Mouse (Mus musculus) embryo, embryonic 11 days (tissue): ENCODE measurements around the gene Zfp273.
"Not testable (repeated sequence)": the region's sequence is repeated elsewhere in the genome, so short reads cannot be mapped to it uniquely, and the experiment has no call there.

Experiments
- DNase-seq: peaks from one replicate; pipeline ENCODE4 v3.0.0-alpha.2; 2015

The Zfp273 gene

GRCm38 (mm10) chr13:67813710-67814660 is at the start of gene Zfp273:
Zfp273 (plus strand) TSS chr13:67813740.
- DNase-seq = peak; percentile 84

GRCm38 (mm10) chr13:67779265-67780221 is 34.0 kb upstream of the Zfp273 start, which contains the start of gene Zfp493:
Zfp493 (plus strand) TSS chr13:67779693.
- DNase-seq = peak; percentile 87

- DNase-seq = no peak
Observed at GRCm38 (mm10) chr13:67791921-67792455, 21.6 kb upstream of the Zfp273 start.

DNA sequence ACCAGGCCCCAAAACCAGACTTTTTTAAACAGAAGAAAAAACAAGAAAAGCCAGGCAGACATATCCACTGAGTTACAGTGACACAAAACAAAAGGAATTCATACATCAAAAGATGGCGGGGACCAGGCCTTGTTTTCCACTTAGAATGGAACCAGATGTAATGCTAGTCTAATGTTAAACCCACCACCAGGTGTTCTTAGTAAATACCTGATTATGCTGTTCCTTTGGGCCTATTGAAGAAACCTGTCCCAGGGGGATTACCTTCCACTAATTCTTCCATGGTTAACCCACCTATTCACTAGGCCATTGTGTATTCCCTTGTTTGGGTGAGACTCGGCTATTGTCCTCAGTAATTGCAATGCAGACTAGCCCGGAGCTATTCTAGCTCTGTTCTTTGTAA is 14.9 kb upstream of the Zfp273 start:
- no peak for DNase-seq

GRCm38 (mm10) chr13:67799151-67799550 is 14.4 kb upstream of the Zfp273 start:
- DNase-seq = not testable (repeated sequence)

- no peak for DNase-seq
Observed at GRCm38 (mm10) chr13:67811651-67812210, 1.8 kb upstream of the Zfp273 start.

DNA sequence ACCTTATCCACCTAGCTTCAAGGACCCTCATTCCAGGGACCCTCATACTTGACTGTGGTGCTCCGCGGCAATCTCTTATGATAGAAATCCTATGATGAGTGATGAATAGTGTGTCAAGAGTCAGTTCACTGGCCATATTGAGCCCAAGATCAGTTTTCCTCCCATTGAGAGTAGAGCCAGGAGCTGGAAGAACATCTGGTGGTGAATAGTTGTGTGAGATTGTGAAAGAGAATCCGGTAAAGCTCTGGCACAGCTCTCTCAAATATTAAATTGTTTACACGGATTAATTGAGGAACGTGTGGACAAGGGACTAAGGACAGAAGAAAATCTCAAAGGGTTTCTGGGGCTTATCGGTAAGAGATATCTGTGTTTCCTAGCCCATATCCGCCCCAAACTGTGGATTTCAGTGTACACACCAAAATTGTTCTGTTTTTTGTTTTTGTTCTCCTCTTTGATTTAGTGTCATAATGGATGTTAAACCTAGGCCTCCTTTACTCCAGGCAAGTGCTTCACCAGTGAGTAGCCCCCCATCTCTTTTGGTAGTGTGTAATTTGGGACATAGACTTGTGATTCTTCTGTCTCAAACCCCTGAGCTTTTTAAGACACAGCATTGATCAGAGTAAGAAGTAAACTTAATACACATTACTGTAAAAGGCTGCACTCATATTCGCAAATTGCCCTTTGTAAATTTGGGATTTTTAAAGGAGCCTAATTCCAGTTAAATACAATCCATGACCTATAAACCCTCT is 405 bp upstream of the Zfp273 start:
- DNase-seq = no peak

GRCm38 (mm10) chr13:67818636-67819035 is 5.1 kb downstream of the Zfp273 start:
- DNase-seq = no peak

- peak; percentile 87 for DNase-seq
Observed at GRCm38 (mm10) chr13:67830911-67831336, 17.4 kb downstream of the Zfp273 start, which contains the start of gene Gm10037. Gm10037 (plus strand) TSS chr13:67831106.

GRCm38 (mm10) chr13:67833137-67833536 is 19.6 kb downstream of the Zfp273 start:
- DNase-seq = not testable (repeated sequence)

GRCm38 (mm10) chr13:67843775-67844118 is 30.2 kb downstream of the Zfp273 start:
- DNase-seq = no peak

DNA sequence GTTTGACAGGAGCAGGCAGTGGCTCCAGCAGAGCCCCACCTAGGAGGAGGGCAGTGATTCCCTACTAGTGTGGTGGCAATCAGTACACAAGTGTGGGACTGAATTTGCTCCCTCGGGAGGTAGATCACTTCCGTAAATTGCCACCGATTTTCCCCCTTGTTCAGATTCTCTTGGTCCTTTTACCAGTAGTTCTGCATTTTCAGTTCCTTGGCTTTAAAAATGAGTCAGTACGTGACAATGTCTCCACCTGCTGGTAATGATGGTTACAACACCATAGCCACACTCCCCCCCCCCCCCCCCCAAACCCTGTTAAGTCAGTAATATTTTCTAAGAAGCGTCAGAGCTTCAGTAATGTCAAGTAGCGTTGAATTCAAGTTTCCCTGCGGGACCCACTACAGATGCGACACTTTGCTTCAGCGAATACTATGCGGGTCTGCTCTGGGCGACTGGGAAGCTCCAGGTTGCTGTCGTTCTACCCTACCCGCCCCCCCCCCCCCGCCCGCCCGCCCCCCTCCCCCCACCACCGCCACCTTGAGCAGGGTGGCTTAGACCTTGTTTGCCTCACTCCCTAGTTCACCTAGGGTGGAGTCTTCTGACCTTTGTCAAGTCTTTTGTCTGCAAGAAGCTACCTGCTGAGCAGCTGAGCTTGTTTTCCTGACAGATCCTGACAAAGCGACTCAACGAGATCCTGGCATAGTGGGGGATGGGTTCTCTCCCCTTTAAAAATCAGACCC is 30.7 kb downstream of the Zfp273 start:
- DNase-seq = peak; percentile 74

DNA sequence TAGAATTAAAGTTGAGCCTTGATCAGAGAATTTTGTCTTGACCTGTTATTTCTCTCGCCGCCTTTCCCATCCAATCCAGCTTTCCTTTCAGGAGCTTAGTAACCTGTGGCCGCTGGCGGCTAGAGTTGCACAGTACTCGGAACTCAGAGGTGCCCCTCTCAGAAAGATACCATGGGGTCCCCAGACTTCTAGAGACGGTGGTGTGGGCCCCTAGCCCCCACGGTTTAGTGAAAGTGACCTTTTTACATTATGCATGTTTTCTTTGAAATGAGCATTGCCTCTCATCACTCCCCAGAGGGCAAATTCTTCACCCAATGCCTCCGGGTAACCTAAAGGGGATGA is 31.3 kb downstream of the Zfp273 start:
- DNase-seq = no peak

DNA sequence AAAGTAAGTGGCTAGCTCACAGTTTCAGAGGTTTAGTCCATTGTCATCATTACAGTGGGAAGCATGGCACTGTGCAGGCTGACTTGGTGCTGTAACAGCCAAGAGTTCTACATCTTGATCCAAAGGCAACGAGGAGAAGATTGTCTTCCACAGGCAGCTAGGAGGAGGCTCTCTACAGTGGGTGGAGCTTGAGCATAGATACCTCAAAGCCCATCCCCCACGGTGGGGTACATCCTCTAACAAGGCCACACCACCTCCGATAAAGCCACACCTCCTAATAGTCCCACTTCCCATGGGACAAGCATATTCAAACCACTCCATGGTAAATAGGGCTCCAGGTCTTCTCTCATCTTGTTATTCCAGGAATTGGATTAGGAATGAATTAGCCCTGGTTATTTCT is 36.8 kb downstream of the Zfp273 start:
- DNase-seq = no peak

- no peak for DNase-seq
Observed at GRCm38 (mm10) chr13:67853130-67853529, 39.6 kb downstream of the Zfp273 start.

DNA sequence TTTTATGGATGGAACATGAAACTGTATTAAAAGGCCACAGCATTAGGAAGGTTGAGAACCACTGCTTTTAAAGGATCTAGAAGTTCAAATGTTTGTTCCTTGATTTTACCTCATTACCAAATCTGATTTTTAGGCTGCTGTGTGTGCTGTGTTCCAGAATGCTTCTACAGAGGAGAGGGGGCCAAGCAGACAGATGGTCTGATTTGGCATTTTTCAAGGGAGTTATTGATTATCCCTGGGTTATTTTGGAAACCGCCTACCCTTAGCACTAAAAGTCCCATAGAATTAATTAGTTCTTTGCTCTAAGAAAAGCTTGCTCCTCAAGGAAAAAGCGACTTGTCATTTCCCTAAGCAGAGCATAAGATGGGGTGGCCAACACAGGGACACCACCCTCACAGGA is 40.4 kb downstream of the Zfp273 start:
- no peak for DNase-seq

DNA sequence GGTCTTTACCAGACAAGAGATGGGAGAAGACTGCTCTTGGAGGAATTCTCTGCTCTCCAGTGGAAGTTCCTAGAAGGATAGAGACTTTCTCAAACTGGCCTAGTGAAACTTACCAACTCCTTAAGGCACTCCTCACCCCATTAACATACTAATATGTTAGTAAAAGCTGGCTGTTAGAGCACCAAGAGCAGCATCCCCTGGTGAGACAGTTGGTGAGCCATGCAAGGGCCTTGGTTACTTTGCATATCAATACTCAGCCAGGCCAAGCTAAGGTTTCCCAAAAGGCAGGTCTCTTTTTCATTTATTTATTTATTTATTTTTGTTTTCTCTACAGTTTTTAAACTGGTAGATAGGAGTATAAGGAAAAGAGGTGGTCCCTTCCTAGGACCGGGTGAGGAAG is 43.8 kb downstream of the Zfp273 start:
- DNase-seq = no peak

GRCm38 (mm10) chr13:67862508-67862907 is 49.0 kb downstream of the Zfp273 start:
- no peak for DNase-seq

DNA sequence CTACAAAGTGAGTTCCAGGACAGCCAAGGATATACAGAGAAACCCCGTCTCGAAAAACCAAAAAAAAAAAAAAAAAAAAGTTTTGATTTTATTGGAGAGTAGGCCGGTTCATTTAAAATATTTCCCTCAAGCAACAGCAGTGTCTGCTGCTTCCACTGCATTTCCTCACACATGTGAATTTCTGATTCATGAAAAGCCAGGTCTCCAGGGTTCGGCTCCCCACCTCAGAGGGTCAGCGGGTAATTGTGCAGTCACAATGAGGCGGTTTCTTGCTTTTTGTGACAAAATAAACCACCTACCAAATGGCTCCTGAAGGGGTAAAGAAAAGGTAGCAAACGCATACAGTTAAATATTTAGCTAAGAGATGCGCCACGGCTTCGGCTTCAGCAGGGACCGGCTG is 49.5 kb downstream of the Zfp273 start, which contains the start of gene BC048507:
Gene BC048507, plus strand, starts transcription at position 301 of the 400 bp plus-strand sequence.
- no peak for DNase-seq

- DNase-seq = peak; percentile 7
Observed at GRCm38 (mm10) chr13:67864764-67865350, 51.3 kb downstream of the Zfp273 start.

- peak; percentile 20 for DNase-seq
Observed at GRCm38 (mm10) chr13:67867899-67868298, 54.4 kb downstream of the Zfp273 start.
